In genomic region chr9:40334617-40335016, GRCm38 (mm10) we compare ENCODE assay signal across 19 mouse cellular contexts.
"Had no signal": no experiment of that assay in that cellular context is flagged by ENCODE, and none has a peak within 500 bp of the region (broad histone marks: within the 10 kb centered on the region; RNA-seq: fewer than 3 reads in every experiment).

No protein-coding gene starts in this region.

- H3K27me3 ChIP-seq: liver, embryonic 13.5 days; midbrain, embryonic 12.5 days; midbrain, embryonic 15.5 days; neural tube, embryonic 12.5 days; neural tube, embryonic 15.5 days had no signal

- DNase-seq: kidney, adult 9 months; kidney, postnatal 14 days; kidney, postnatal 4 days; layer of hippocampus, postnatal 36 days; liver, embryonic 13.5 days; lung, embryonic 14.5 days; right cerebral cortex, adult 18-20 months; right cerebral cortex, postnatal 14 days; right cerebral cortex, postnatal 4 days; thymus, adult 18-20 months; thymus, postnatal 36 days had no signal

- H3K27ac ChIP-seq: liver, embryonic 13.5 days; macrophage; midbrain, embryonic 12.5 days; midbrain, embryonic 15.5 days; neural tube, embryonic 12.5 days; neural tube, embryonic 15.5 days; stomach, postnatal 0 days had no signal

- H3K4me1 ChIP-seq: liver, embryonic 13.5 days; neural tube, embryonic 12.5 days had no signal

- H3K4me3 ChIP-seq: left cerebral cortex, adult 2 months; liver, embryonic 13.5 days; midbrain, embryonic 12.5 days; midbrain, embryonic 15.5 days; neural tube, embryonic 12.5 days; neural tube, embryonic 15.5 days had no signal

- ATAC-seq: lung, postnatal 0 days; midbrain, embryonic 15.5 days had no signal
